Mouse (Mus musculus) embryonic facial prominence, embryonic 11.5 days (tissue): ENCODE results near the gene Tax1bp1. TPM values are rescaled to one million over a fixed set of nuclear protein-coding genes. Genes with fewer than 3 reads are reported as not detected.
A peak's percentile ranks its signal among the peaks of the same experiment; 100 is the strongest.

Experiments used
- ATAC-seq: fragments of 200-750 bp; cut with Nextera tagmentation; replicated peaks from 2 replicates; pipeline ENCODE4 v1.8.0; 2017; ENCODE audit warnings: low read depth; ENCODE audit not compliant: insufficient number of reproducible peaks, low FRiP score, low TSS enrichment
- DNase-seq: peaks from one replicate; pipeline ENCODE4 v3.0.0-alpha.2; 2015; ENCODE audit warnings: low spot score
- H3K27ac ChIP-seq: fragments of 300-500 bp; sonication (generic); replicated peaks from 2 replicates; pipeline ENCODE4 v1.5.1; 2014; ENCODE audit warnings: mild to moderate bottlenecking, low read depth, low read length, control low read depth
- H3K27me3 ChIP-seq: fragments of 300-500 bp; sonication (generic); 2 replicates; pipeline ENCODE4 v1.6.1; 2014; ENCODE audit warnings: mild to moderate bottlenecking, low read length, moderate library complexity, mixed read lengths; ENCODE audit not compliant: control insufficient read depth, insufficient read depth
- H3K36me3 ChIP-seq: fragments of 300-500 bp; sonication (generic); replicated peaks from 2 replicates; pipeline ENCODE4 v1.6.1; 2014; ENCODE audit warnings: low read depth, mild to moderate bottlenecking, low read length, moderate library complexity, mixed read lengths; ENCODE audit not compliant: control insufficient read depth, insufficient read depth
- H3K4me1 ChIP-seq: fragments of 300-500 bp; sonication (generic); 2 replicates; pipeline ENCODE4 v1.6.1; 2014; ENCODE audit warnings: low read length, mixed read lengths; ENCODE audit not compliant: control insufficient read depth, insufficient read depth
- H3K4me2 ChIP-seq: fragments of 300-500 bp; sonication (generic); 2 replicates; pipeline ENCODE4 v1.6.1; 2014; ENCODE audit warnings: low read depth, mild to moderate bottlenecking, control low read depth, low read length, moderate library complexity
- H3K4me3 ChIP-seq: fragments of 300-500 bp; sonication (generic); 2 replicates; pipeline ENCODE4 v1.5.1; 2014; ENCODE audit warnings: low read depth, low read length, control low read depth
- H3K9ac ChIP-seq: fragments of 300-500 bp; sonication (generic); replicated peaks from 2 replicates; pipeline ENCODE4 v1.6.1; 2014; ENCODE audit warnings: mild to moderate bottlenecking, control low read depth, low read length
- H3K9me3 ChIP-seq: fragments of 300-500 bp; sonication (generic); replicated peaks from 2 replicates; pipeline ENCODE4 v1.6.1; 2016; ENCODE audit warnings: mild to moderate bottlenecking, low read length, inconsistent platforms, mixed read lengths; ENCODE audit not compliant: control insufficient read depth
- WGBS: fragments of 180-500 bp; shearing (Covaris S2); extraction: QIAGEN DNeasy Blood & Tissue Kit; methylation state at CpG from one replicate; pipeline ENCODE4 v1.1.7; 2014; 5-methylcytosine and 5-hydroxymethylcytosine counted together
- polyA plus RNA-seq: library from polyadenylated mRNA; unstranded; fragments of >200 nt; fragmentation: Nextera tagmentation; extraction: Ambion mirVana; gene quantifications from 2 replicates; pipeline ENCODE4 v1.2.1, GENCODE M21; 2014

The Tax1bp1 gene
- polyA plus RNA-seq, 1 experiment from 2014 or later, result 156 TPM

DNA sequence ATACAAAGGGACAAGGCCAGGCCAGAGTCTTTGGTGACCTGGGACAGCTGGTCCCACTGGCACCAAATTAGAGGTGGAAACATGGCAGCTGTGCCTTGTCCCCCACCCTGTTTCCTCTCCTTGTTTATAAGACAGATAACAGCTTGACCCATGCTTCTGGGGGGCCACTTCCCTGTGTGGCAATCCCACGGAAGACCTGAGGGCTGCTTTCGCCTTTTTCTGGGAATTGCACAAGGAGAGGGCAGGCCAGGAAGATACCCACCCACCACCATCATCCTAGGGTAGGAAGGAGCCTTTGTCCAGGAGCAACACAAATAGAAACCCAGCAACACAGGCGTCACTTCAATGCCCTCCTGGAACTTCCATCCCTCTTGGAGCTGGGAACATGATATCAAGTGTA is 78.9 kb downstream of the Tax1bp1 start:
- no peaks in the 10 kb centered on the region for H3K4me1 ChIP-seq
- no peaks in the 10 kb centered on the region for H3K27me3 ChIP-seq
- no peak overlapping the region for H3K4me2 ChIP-seq
- H3K36me3 ChIP-seq, result no peaks in the 10 kb centered on the region
- H3K9ac ChIP-seq, result no peak overlapping the region
- ATAC-seq, result no peak
- H3K9me3 ChIP-seq, result no peaks in the 10 kb centered on the region
- no peak overlapping the region for H3K4me3 ChIP-seq
- no peak for DNase-seq
- H3K27ac ChIP-seq, result no peak overlapping the region
- 75% methylated on average over 3 of the region's 3 CpGs for WGBS

DNA sequence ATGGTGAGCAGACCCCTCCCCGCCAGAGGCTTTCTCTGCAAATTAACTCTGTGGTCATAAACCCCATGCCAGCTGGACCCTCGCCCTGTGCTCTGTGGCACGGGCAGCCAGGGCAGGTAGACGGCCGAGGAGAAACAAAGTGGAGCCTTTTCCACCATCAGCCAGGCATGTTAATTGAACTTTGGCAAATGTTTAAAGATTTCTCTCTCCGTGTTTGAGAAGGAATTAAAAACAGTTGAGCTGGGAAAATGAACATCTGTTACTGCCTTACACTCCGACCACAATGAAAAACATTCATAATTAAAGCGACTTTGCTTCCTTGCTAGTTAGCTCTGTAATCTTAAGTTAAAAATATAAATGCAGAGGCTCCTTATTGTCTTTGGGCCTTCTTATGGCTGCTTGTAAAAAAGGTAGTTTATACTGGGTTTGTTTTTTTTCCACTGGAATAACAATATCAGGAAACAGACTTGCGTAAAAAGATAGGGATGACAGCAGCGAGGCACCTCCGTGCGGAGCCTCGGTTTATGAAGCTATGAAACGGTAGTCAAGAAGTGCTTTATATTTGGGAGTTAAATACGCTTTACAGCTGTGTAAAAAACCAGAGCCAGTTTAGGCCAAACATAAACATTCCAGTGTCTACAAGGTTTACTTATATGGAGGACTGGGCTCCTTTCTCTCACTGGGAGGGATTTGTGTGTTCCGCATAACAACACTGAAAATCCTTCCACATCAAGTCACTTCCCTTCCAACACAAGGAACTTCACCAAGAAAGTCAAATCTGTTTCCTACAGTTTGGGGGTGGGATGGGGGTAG is 81.7 kb downstream of the Tax1bp1 start:
- DNase-seq, result peak; percentile 24
- Histone ChIP-seq H3K36me3 (no peaks in the 10 kb centered on the region), H3K4me2 (no peak overlapping the region), H3K4me3 (no peak overlapping the region), H3K9ac (no peak overlapping the region), H3K9me3 (no peaks in the 10 kb centered on the region), H3K4me1 (no peaks in the 10 kb centered on the region), H3K27ac (no peak overlapping the region), H3K27me3 (no peaks in the 10 kb centered on the region)
- WGBS, result 57% methylated on average over 16 of the region's 16 CpGs
- ATAC-seq, result no peak

DNA sequence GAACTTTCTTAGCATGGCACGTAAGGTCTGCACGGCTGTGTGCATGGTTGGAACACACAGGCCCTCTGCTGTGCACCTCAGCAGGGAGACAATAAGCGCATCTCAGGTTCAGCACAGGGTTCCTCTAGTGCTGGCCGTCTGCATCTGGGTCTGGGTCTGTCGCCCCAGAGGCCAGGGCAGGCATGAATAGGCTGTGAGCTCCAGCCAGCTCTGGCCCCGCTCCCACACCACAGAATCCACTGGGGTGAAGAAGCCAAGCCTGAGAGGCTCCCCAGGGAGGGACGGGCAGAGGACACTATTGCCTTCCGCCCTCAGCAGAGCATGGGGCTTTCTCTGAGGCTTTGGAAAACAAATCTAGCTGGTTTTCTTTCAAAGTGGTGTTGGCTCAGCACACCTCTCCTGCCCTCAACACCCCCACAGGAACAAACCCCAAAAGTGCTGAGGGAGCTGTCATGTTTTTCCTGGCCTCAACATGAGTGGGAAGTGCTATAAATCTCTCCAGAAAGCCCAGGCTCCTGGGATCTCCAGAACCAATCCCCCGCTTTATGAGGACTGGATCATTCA is 82.6 kb downstream of the Tax1bp1 start:
- DNase-seq (no peak), ATAC-seq (no peak)
- WGBS, result 71% methylated on average over 9 of the region's 9 CpGs
- no peak overlapping the region for H3K27ac ChIP-seq
- H3K27me3 ChIP-seq, result no peaks in the 10 kb centered on the region
- H3K4me2 ChIP-seq, result no peak overlapping the region
- H3K4me1 ChIP-seq, result no peaks in the 10 kb centered on the region
- H3K9me3 ChIP-seq, result no peaks in the 10 kb centered on the region
- no peak overlapping the region for H3K9ac ChIP-seq
- H3K4me3 ChIP-seq, result no peak overlapping the region
- H3K36me3 ChIP-seq, result no peaks in the 10 kb centered on the region

DNA sequence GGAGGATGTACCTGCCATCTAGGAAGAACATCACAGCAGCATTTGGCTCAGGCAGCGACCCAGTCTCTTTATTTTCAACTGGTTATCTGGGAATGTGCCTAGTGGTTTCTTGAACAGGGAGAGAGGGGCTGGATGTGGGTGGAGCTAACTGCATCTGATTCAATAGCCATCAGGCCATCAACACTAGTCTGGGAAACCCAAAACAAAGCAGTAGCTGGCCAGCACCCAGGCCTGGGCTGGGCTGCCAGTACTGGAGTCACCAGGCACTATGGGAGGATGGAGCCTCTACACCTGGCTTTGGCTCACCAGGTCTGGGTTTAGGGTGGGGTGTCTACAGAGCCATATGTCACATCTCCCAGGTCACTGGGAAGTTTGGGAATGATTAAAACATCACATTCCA is 83.2 kb downstream of the Tax1bp1 start:
- Histone ChIP-seq H3K4me2 (no peak overlapping the region), H3K4me3 (no peak overlapping the region), H3K36me3 (no peaks in the 10 kb centered on the region), H3K27me3 (no peaks in the 10 kb centered on the region), H3K4me1 (no peaks in the 10 kb centered on the region), H3K27ac (no peak overlapping the region), H3K9me3 (no peaks in the 10 kb centered on the region), H3K9ac (no peak overlapping the region)
- ATAC-seq, result no peak
- no peak for DNase-seq
- WGBS, result 85% methylated on average over 1 of the region's 1 CpGs

DNA sequence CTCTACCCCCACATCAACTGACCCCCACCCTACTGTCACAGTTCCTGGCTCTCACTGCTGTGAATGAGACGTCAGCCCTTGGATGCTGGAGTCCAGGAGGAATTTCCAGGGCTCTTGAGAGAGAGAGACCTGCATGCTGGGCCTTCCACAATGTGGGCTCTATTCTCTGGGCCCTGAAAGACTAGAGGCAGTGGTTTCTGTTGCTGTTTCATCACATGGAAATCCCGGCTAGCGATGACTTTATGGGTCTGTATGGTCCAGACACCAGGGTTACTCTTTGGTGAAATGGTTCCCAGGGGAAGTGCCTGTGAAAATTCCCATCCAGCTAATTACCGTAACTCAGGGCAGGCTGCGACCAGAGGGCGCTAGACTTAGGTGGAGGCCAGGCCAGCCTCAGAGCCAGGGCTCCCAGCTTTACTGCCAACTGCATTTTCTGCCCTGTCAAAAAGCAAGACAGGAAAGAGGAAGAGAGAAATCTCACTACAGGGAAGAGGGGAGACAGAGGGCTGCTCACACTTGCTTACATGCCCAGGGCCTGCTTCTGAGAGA is 83.8 kb downstream of the Tax1bp1 start:
- no peaks in the 10 kb centered on the region for H3K9me3 ChIP-seq
- H3K36me3 ChIP-seq, result no peaks in the 10 kb centered on the region
- ATAC-seq (no peak), DNase-seq (no peak)
- H3K9ac ChIP-seq, result no peak overlapping the region
- H3K4me2 ChIP-seq, result no peak overlapping the region
- no peaks in the 10 kb centered on the region; the same call in 1 of the 2 replicates for H3K4me1 ChIP-seq
- no peak overlapping the region for H3K4me3 ChIP-seq
- 45% methylated on average over 6 of the region's 6 CpGs for WGBS
- no peak overlapping the region for H3K27ac ChIP-seq
- no peaks in the 10 kb centered on the region for H3K27me3 ChIP-seq

DNA sequence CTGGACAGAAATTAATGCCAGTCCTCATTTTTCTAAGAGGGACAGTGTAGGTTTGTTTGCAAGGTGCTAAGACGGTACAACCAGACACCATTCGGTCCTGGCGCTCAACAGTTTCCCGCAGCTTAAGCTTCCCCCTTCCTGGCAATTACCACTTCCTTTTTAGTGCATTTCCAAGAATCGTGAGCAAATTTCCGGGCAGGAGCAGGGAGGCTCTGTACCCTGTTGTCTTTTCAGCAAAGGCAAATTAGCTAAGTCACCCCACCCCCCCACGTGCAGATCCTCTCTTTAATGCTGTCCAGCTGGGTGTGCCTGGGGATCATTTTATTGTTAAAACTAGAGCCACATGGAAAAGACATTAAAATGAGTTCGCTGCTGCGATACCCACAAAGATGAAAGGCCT is 88.7 kb downstream of the Tax1bp1 start:
- no peak for ATAC-seq
- 29% methylated on average over 9 of the region's 9 CpGs for WGBS
- peak; percentile 66 for DNase-seq

DNA sequence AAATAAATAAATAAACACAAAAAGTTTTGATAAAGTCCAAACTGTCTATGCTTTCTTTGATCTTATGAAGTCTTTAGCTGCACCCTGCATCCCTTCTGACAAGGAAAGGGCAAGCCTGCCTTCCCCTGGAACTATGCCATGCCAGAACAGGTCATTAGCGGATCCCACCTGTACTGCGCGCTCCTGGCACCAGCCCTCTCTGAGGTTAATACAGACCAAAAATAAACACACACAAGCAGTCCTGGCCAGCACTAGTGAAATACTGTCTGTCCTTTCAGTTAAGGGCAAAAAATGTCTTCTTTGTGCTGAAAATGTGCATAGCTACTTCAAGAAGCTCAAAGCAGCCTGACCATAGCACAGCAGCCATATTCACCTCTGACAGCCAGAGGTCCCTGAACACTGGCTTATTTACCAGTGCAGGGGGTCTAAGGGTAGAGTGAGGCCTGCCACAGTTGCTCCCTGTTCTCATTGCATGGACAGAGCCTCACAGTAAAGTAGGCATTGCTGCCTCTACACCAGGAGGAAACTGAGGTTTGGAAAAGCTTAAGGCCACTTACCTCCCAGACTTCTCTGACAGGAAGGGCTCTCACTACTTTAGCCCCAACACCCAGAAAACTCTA is 91.8 kb downstream of the Tax1bp1 start:
- whole genome bisulfite sequencing, result 93% methylated on average over 3 of the region's 3 CpGs
- H3K27me3 ChIP-seq, result no peaks in the 10 kb centered on the region
- no peaks in the 10 kb centered on the region for H3K36me3 ChIP-seq
- no peaks in the 10 kb centered on the region; the same call in 1 of the 2 replicates for H3K4me1 ChIP-seq
- H3K9me3 ChIP-seq, result no peaks in the 10 kb centered on the region
- H3K27ac ChIP-seq, result no peak overlapping the region
- H3K4me2 ChIP-seq, result no peak overlapping the region
- ATAC-seq (no peak), DNase-seq (no peak)
- no peak overlapping the region for H3K9ac ChIP-seq
- no peak overlapping the region for H3K4me3 ChIP-seq

More for the DNA sequence above, 88.7 kb downstream of the Tax1bp1 start:
- Histone ChIP-seq H3K9ac (no peak overlapping the region), H3K27me3 (no peaks in the 10 kb centered on the region), H3K27ac (no peak overlapping the region), H3K9me3 (no peaks in the 10 kb centered on the region), H3K36me3 (no peaks in the 10 kb centered on the region), H3K4me1 (no peaks in the 10 kb centered on the region; the same call in 1 of the 2 replicates), H3K4me2 (no peak overlapping the region), H3K4me3 (no peak overlapping the region)
